Mouse (Mus musculus): ENCODE data around the gene Rasgef1a. TPM values are rescaled to one million over a fixed set of nuclear protein-coding genes. Genes with fewer than 3 reads are reported as not detected.

Gene Rasgef1a
- polyA plus RNA-seq (2015; fragmentation: Nextera tagmentation; extraction: Ambion mirVana) = 5.7 and 6.5 TPM in 2 replicates

- Histone ChIP-seq H3K4me1 (ENCODE audit: control insufficient read depth, insufficient read depth, low read depth, low read length) (peaks cover 12% of the 10 kb centered on the region), H3K27ac (ENCODE audit: low read depth, low read length) (peak within 1 kb of the TSS; percentile 54), H3K4me3 (ENCODE audit: low read length) (peak within 1 kb of the TSS; percentile 66), H3K27me3 (replicated peaks; ENCODE audit: control insufficient read depth, insufficient read depth, low read length) (0 out of 2 replicates have a peak, but pooled peaks cover 2% of the 10 kb centered on the region), H3K9me3 (ENCODE audit: control insufficient read depth, low read length) (no peaks in the 10 kb centered on the region), H3K36me3 (ENCODE audit: control insufficient read depth, insufficient read depth, low read length) (no peaks in the 10 kb centered on the region), H3K9ac (ENCODE audit: low read depth, low read length) (peak within 1 kb of the TSS; percentile 82), H3K4me2 (ENCODE audit: low read length) (peak within 1 kb of the TSS; percentile 85)
- ATAC-seq = peak; percentile 64
- WGBS = 10% methylated on average over 63 of the region's 70 CpGs
Measured at GRCm38 (mm10) chr6:118010756-118011615, at the start of gene Rasgef1a. TSS of gene Rasgef1a (plus strand) at chr6:118011438.

GRCm38 (mm10) chr6:117963201-117963600 is 48.0 kb upstream of the Rasgef1a start:
- no peak overlapping the region for H3K9ac ChIP-seq (ENCODE audit: low read depth, low read length)
- no peak for ATAC-seq
- no peaks in the 10 kb centered on the region; the same call in 1 of the 2 replicates for H3K9me3 ChIP-seq (ENCODE audit: control insufficient read depth, low read length)
- no peaks in the 10 kb centered on the region for H3K36me3 ChIP-seq (ENCODE audit: control insufficient read depth, insufficient read depth, low read length)
- H3K4me2 ChIP-seq (ENCODE audit: low read length) = no peak overlapping the region
- H3K4me1 ChIP-seq (ENCODE audit: control insufficient read depth, insufficient read depth, low read depth, low read length) = no peaks in the 10 kb centered on the region
- no peaks in the 10 kb centered on the region for H3K27me3 ChIP-seq (replicated peaks; ENCODE audit: control insufficient read depth, insufficient read depth, low read length)
- no peak overlapping the region for H3K4me3 ChIP-seq (ENCODE audit: low read length)
- WGBS = 84% methylated on average over 3 of the region's 3 CpGs
- H3K27ac ChIP-seq (ENCODE audit: low read depth, low read length) = no peak overlapping the region

GRCm38 (mm10) chr6:117966729-117967128 is 44.5 kb upstream of the Rasgef1a start:
- no peaks in the 10 kb centered on the region; the same call in 1 of the 2 replicates for H3K9me3 ChIP-seq (ENCODE audit: control insufficient read depth, low read length)
- H3K4me3 ChIP-seq (ENCODE audit: low read length) = no peak overlapping the region
- H3K4me1 ChIP-seq (ENCODE audit: control insufficient read depth, insufficient read depth, low read depth, low read length) = no peaks in the 10 kb centered on the region
- H3K27me3 ChIP-seq (replicated peaks; ENCODE audit: control insufficient read depth, insufficient read depth, low read length) = no peaks in the 10 kb centered on the region
- H3K27ac ChIP-seq (ENCODE audit: low read depth, low read length) = no peak overlapping the region
- H3K36me3 ChIP-seq (ENCODE audit: control insufficient read depth, insufficient read depth, low read length) = no peaks in the 10 kb centered on the region
- no peak overlapping the region for H3K9ac ChIP-seq (ENCODE audit: low read depth, low read length)
- WGBS = 59% methylated on average over 9 of the region's 9 CpGs
- no peak for ATAC-seq
- H3K4me2 ChIP-seq (ENCODE audit: low read length) = no peak overlapping the region

GRCm38 (mm10) chr6:117987173-117987572 is 24.1 kb upstream of the Rasgef1a start:
- Histone ChIP-seq H3K4me1 (ENCODE audit: control insufficient read depth, insufficient read depth, low read depth, low read length) (no peaks in the 10 kb centered on the region), H3K27me3 (replicated peaks; ENCODE audit: control insufficient read depth, insufficient read depth, low read length) (no peaks in the 10 kb centered on the region), H3K36me3 (ENCODE audit: control insufficient read depth, insufficient read depth, low read length) (no peaks in the 10 kb centered on the region), H3K4me2 (ENCODE audit: low read length) (no peak overlapping the region), H3K4me3 (ENCODE audit: low read length) (no peak overlapping the region), H3K27ac (ENCODE audit: low read depth, low read length) (no peak overlapping the region), H3K9ac (ENCODE audit: low read depth, low read length) (no peak overlapping the region), H3K9me3 (ENCODE audit: control insufficient read depth, low read length) (no peaks in the 10 kb centered on the region)
- WGBS = 63% methylated on average over 5 of the region's 5 CpGs
- ATAC-seq = no peak

GRCm38 (mm10) chr6:117989209-117989608 is 22.0 kb upstream of the Rasgef1a start:
- no peak overlapping the region for H3K4me3 ChIP-seq (ENCODE audit: low read length)
- no peaks in the 10 kb centered on the region for H3K4me1 ChIP-seq (ENCODE audit: control insufficient read depth, insufficient read depth, low read depth, low read length)
- 88% methylated on average over 7 of the region's 7 CpGs for WGBS
- H3K9ac ChIP-seq (ENCODE audit: low read depth, low read length) = no peak overlapping the region
- no peak for ATAC-seq
- no peaks in the 10 kb centered on the region for H3K9me3 ChIP-seq (ENCODE audit: control insufficient read depth, low read length)
- H3K36me3 ChIP-seq (ENCODE audit: control insufficient read depth, insufficient read depth, low read length) = no peaks in the 10 kb centered on the region
- H3K4me2 ChIP-seq (ENCODE audit: low read length) = no peak overlapping the region
- no peaks in the 10 kb centered on the region for H3K27me3 ChIP-seq (replicated peaks; ENCODE audit: control insufficient read depth, insufficient read depth, low read length)
- H3K27ac ChIP-seq (ENCODE audit: low read depth, low read length) = no peak overlapping the region

GRCm38 (mm10) chr6:117990649-117991048 is 20.6 kb upstream of the Rasgef1a start:
- Histone ChIP-seq H3K9ac (ENCODE audit: low read depth, low read length) (no peak overlapping the region), H3K27me3 (replicated peaks; ENCODE audit: control insufficient read depth, insufficient read depth, low read length) (no peaks in the 10 kb centered on the region), H3K27ac (ENCODE audit: low read depth, low read length) (no peak overlapping the region), H3K4me1 (ENCODE audit: control insufficient read depth, insufficient read depth, low read depth, low read length) (no peaks in the 10 kb centered on the region), H3K4me3 (ENCODE audit: low read length) (no peak overlapping the region), H3K4me2 (ENCODE audit: low read length) (no peak overlapping the region), H3K36me3 (ENCODE audit: control insufficient read depth, insufficient read depth, low read length) (no peaks in the 10 kb centered on the region), H3K9me3 (ENCODE audit: control insufficient read depth, low read length) (no peaks in the 10 kb centered on the region)
- WGBS = 86% methylated on average over 8 of the region's 8 CpGs
- ATAC-seq = no peak

GRCm38 (mm10) chr6:117991297-117991696 is 19.9 kb upstream of the Rasgef1a start:
- no peak overlapping the region for H3K9ac ChIP-seq (ENCODE audit: low read depth, low read length)
- H3K4me2 ChIP-seq (ENCODE audit: low read length) = no peak overlapping the region
- no peak for ATAC-seq
- H3K9me3 ChIP-seq (ENCODE audit: control insufficient read depth, low read length) = no peaks in the 10 kb centered on the region
- WGBS = 79% methylated on average over 7 of the region's 7 CpGs
- H3K36me3 ChIP-seq (ENCODE audit: control insufficient read depth, insufficient read depth, low read length) = no peaks in the 10 kb centered on the region
- no peaks in the 10 kb centered on the region for H3K4me1 ChIP-seq (ENCODE audit: control insufficient read depth, insufficient read depth, low read depth, low read length)
- no peaks in the 10 kb centered on the region for H3K27me3 ChIP-seq (replicated peaks; ENCODE audit: control insufficient read depth, insufficient read depth, low read length)
- no peak overlapping the region for H3K27ac ChIP-seq (ENCODE audit: low read depth, low read length)
- H3K4me3 ChIP-seq (ENCODE audit: low read length) = no peak overlapping the region

- no peak overlapping the region for H3K27ac ChIP-seq (ENCODE audit: low read depth, low read length)
- H3K4me2 ChIP-seq (ENCODE audit: low read length) = no peak overlapping the region
- H3K9ac ChIP-seq (ENCODE audit: low read depth, low read length) = no peak overlapping the region
- WGBS = 71% methylated on average over 8 of the region's 8 CpGs
- ATAC-seq = no peak
- no peaks in the 10 kb centered on the region for H3K27me3 ChIP-seq (replicated peaks; ENCODE audit: control insufficient read depth, insufficient read depth, low read length)
- H3K4me3 ChIP-seq (ENCODE audit: low read length) = no peak overlapping the region
- H3K9me3 ChIP-seq (ENCODE audit: control insufficient read depth, low read length) = no peaks in the 10 kb centered on the region
- H3K36me3 ChIP-seq (ENCODE audit: control insufficient read depth, insufficient read depth, low read length) = no peaks in the 10 kb centered on the region
- no peaks in the 10 kb centered on the region for H3K4me1 ChIP-seq (ENCODE audit: control insufficient read depth, insufficient read depth, low read depth, low read length)
Measured at GRCm38 (mm10) chr6:117991928-117992327, 19.3 kb upstream of the Rasgef1a start.

- Histone ChIP-seq H3K36me3 (ENCODE audit: control insufficient read depth, insufficient read depth, low read length) (no peaks in the 10 kb centered on the region), H3K9me3 (ENCODE audit: control insufficient read depth, low read length) (no peaks in the 10 kb centered on the region), H3K27ac (ENCODE audit: low read depth, low read length) (no peak overlapping the region), H3K4me3 (ENCODE audit: low read length) (no peak overlapping the region), H3K27me3 (replicated peaks; ENCODE audit: control insufficient read depth, insufficient read depth, low read length) (no peaks in the 10 kb centered on the region), H3K9ac (ENCODE audit: low read depth, low read length) (no peak overlapping the region), H3K4me2 (ENCODE audit: low read length) (no peak overlapping the region), H3K4me1 (ENCODE audit: control insufficient read depth, insufficient read depth, low read depth, low read length) (no peaks in the 10 kb centered on the region)
- no peak for ATAC-seq
- WGBS = 42% methylated on average over 9 of the region's 9 CpGs
Measured at GRCm38 (mm10) chr6:117995168-117995567, 16.1 kb upstream of the Rasgef1a start.

Measured in hindbrain, embryonic 16.5 days (tissue).